Mouse (Mus musculus) embryonic facial prominence, embryonic 15.5 days (tissue): ENCODE results near the gene Gm3636. TPM values are rescaled to one million over a fixed set of nuclear protein-coding genes. Genes with fewer than 3 reads are reported as not detected.
A peak's percentile ranks its signal among the peaks of the same experiment; 100 is the strongest.
"Not testable (repeated sequence)": the region's sequence is repeated elsewhere in the genome, so short reads cannot be mapped to it uniquely, and the experiment has no call there.

Experiments
- ATAC-seq: fragments of 200-750 bp; cut with Nextera tagmentation; 2 replicates; pipeline ENCODE4 v1.8.0; 2017; ENCODE audit warnings: low read depth, moderate TSS enrichment; ENCODE audit not compliant: insufficient number of reproducible peaks, low FRiP score, low TSS enrichment
- H3K27ac ChIP-seq: fragments of 300-500 bp; sonication (generic); replicated peaks from 2 replicates; pipeline ENCODE4 v1.5.1; 2015; ENCODE audit warnings: mild to moderate bottlenecking, inconsistent platforms
- H3K27me3 ChIP-seq: fragments of 300-500 bp; sonication (generic); 2 replicates; pipeline ENCODE4 v1.6.1; 2015; ENCODE audit warnings: inconsistent platforms
- H3K36me3 ChIP-seq: fragments of 300-500 bp; sonication (generic); 2 replicates; pipeline ENCODE4 v1.6.1; 2015; ENCODE audit warnings: mild to moderate bottlenecking, inconsistent platforms
- H3K4me1 ChIP-seq: fragments of 300-500 bp; sonication (generic); 2 replicates; pipeline ENCODE4 v1.6.1; 2015; ENCODE audit warnings: inconsistent platforms
- H3K4me2 ChIP-seq: fragments of 300-500 bp; sonication (generic); replicated peaks from 2 replicates; pipeline ENCODE4 v1.6.1; 2015; ENCODE audit warnings: mild to moderate bottlenecking, inconsistent platforms
- H3K4me3 ChIP-seq: fragments of 300-500 bp; sonication (generic); replicated peaks from 2 replicates; pipeline ENCODE4 v1.5.1; 2015; ENCODE audit warnings: mild to moderate bottlenecking, inconsistent platforms
- H3K9ac ChIP-seq: fragments of 300-500 bp; sonication (generic); 2 replicates; pipeline ENCODE4 v1.6.1; 2015; ENCODE audit warnings: inconsistent platforms
- H3K9me3 ChIP-seq: fragments of 300-500 bp; sonication (generic); replicated peaks from 2 replicates; pipeline ENCODE4 v1.6.1; 2016; ENCODE audit warnings: inconsistent platforms
- WGBS: fragments of 180-500 bp; shearing (Covaris S2); methylation state at CpG from one replicate; pipeline ENCODE4 v1.1.7; 2015; 5-methylcytosine and 5-hydroxymethylcytosine counted together
- polyA plus RNA-seq: library from polyadenylated mRNA; unstranded; fragments of >200 nt; fragmentation: Nextera tagmentation; extraction: Ambion mirVana; gene quantifications from 2 replicates; pipeline ENCODE4 v1.2.1, GENCODE M21; 2015

Gene Gm3636
- polyA plus RNA-seq = 3.0 and 3.2 TPM in 2 replicates

- H3K4me2 ChIP-seq, H3K4me1 ChIP-seq, H3K9me3 ChIP-seq, H3K27ac ChIP-seq, H3K9ac ChIP-seq, H3K4me3 ChIP-seq, H3K36me3 ChIP-seq, H3K27me3 ChIP-seq, ATAC-seq: not testable (repeated sequence)
- no CpG with 5 or more reads among the region's 2 CpGs for WGBS
These were observed at the start of gene Gm3636 for GRCm38 (mm10) chr14:6742232-6742631. Gm3636 (minus strand) TSS chr14:6742332.

GRCm38 (mm10) chr14:6774311-6774710 is 32.2 kb upstream of the Gm3636 start, which contains the start of gene Gm8362:
Gm8362 (minus strand) TSS chr14:6774411.
- H3K27me3 ChIP-seq, H3K4me3 ChIP-seq, H3K27ac ChIP-seq, H3K9me3 ChIP-seq, H3K4me2 ChIP-seq, H3K9ac ChIP-seq, H3K36me3 ChIP-seq, H3K4me1 ChIP-seq, ATAC-seq: not testable (repeated sequence)
- WGBS = 56% methylated on average over 1 of the region's 1 CpGs

- ATAC-seq, H3K9ac ChIP-seq, H3K27ac ChIP-seq, H3K9me3 ChIP-seq, H3K4me1 ChIP-seq, H3K27me3 ChIP-seq, H3K36me3 ChIP-seq: not testable (repeated sequence)
- Histone ChIP-seq H3K4me3 (peak overlapping the region; percentile 44), H3K4me2 (peak overlapping the region; percentile 52)
- WGBS = 2% methylated on average over 5 of the region's 13 CpGs
These were observed 15.1 kb upstream of the Gm3636 start for GRCm38 (mm10) chr14:6757231-6757536.

- not testable (repeated sequence) for H3K4me1 ChIP-seq, H3K27me3 ChIP-seq, ATAC-seq, H3K36me3 ChIP-seq, H3K27ac ChIP-seq, H3K9me3 ChIP-seq, H3K9ac ChIP-seq
- 0% methylated on average over 28 of the region's 67 CpGs for WGBS
- peak overlapping the region; percentile 52 for H3K4me2 ChIP-seq
- H3K4me3 ChIP-seq = peak overlapping the region; percentile 44
These were observed 14.5 kb upstream of the Gm3636 start for GRCm38 (mm10) chr14:6756384-6757230.

- H3K36me3 ChIP-seq, H3K9me3 ChIP-seq, H3K4me3 ChIP-seq, H3K27me3 ChIP-seq, H3K27ac ChIP-seq, H3K4me1 ChIP-seq, H3K9ac ChIP-seq, ATAC-seq, H3K4me2 ChIP-seq: not testable (repeated sequence)
- WGBS = 55% methylated on average over 1 of the region's 2 CpGs
These were observed 22.0 kb downstream of the Gm3636 start, which contains the start of gene Gm8050 for GRCm38 (mm10) chr14:6720151-6720550. Gm8050 (minus strand) TSS chr14:6720251.

Other genes with a start within 250 kb of the Gm3636 start
- gene Gm8356, start 205.0 kb downstream of the Gm3636 start, polyA plus RNA-seq = not detected in 2 replicates
- 0.24 TPM in 1 of 2 replicates, not detected in the other for gene Gm3629, start 151.7 kb downstream of the Gm3636 start, polyA plus RNA-seq
- not detected in 2 replicates for gene Gm3460, start 119.9 kb downstream of the Gm3636 start, polyA plus RNA-seq
- gene Gm10251, start 58.2 kb downstream of the Gm3636 start, polyA plus RNA-seq = not detected in 2 replicates
- not detected in 2 replicates for gene Gm8050, start 22.1 kb downstream of the Gm3636 start, polyA plus RNA-seq
- not detected in 2 replicates for gene Gm8362, start 32.1 kb upstream of the Gm3636 start, polyA plus RNA-seq
- gene Gm3642, start 98.0 kb upstream of the Gm3636 start, polyA plus RNA-seq = not detected in 2 replicates
- 0.12 and 0.51 TPM in 2 replicates for gene Gm3667, start 147.6 kb upstream of the Gm3636 start, polyA plus RNA-seq
- not detected in 2 replicates for gene Gm6356, start 231.5 kb upstream of the Gm3636 start, polyA plus RNA-seq